Mouse (Mus musculus): ENCODE measurements at regions not wholly inside any gene's neighbourhood (a gene's known extent, or its start where the extent isn't known, plus 50 kb on each side); places are given as distances from the start of the nearest gene placed in this dataset.

DNA sequence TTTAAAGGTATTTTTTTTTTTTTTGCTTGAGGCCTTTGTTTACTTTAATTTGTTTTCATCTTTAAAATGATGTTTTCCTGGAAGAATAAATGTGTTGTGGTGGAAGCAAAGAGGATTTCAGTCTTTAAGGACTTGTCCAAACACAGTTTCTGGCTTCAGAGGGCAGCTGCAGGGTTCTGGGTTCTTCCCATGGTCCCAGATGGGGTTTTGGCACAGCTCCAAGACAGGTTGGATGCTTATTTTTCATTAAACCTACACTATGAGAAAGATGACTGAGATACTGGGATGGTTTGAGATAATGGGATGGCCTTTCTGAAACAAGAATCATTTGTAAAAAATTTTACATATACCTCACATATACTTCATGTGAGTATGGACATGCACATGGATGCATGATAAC, 234.7 kb upstream of the Sphkap start:
- TF ChIP-seq USF1 (IDR thresholded peaks at IDR 0.05; ENCODE audit: low read depth) = no peak
- TF ChIP-seq CTCF (IDR thresholded peaks at IDR 0.05; ENCODE audit: control insufficient read depth, insufficient read depth, insufficient read length) = no peak
- no peak for TF ChIP-seq FOSL1 (IDR thresholded peaks at IDR 0.05; ENCODE audit: insufficient read depth, low read length, poor library complexity, severe bottlenecking)
- TF ChIP-seq CEBPB (IDR thresholded peaks at IDR 0.05; ENCODE audit: low read depth) = no peak
- no peak for TF ChIP-seq MYOG (IDR thresholded peaks at IDR 0.05; ENCODE audit: control insufficient read depth, extremely low read depth, insufficient read length)
- no peak for TF ChIP-seq MAX (IDR thresholded peaks at IDR 0.05)
- TF ChIP-seq MYOD1 (IDR thresholded peaks at IDR 0.05; ENCODE audit: control insufficient read depth, insufficient read length, low read depth) = no peak

Measured in C2C12 (cell line).